Mouse (Mus musculus) hindbrain, embryonic 11.5 days (tissue): ENCODE results near the gene Mogs. TPM values are rescaled to one million over a fixed set of nuclear protein-coding genes. Genes with fewer than 3 reads are reported as not detected.

Experiments used
- ATAC-seq: fragments of 200-750 bp; cut with Nextera tagmentation; 2 replicates; pipeline ENCODE4 v1.8.0; 2017; ENCODE audit warnings: mild to moderate bottlenecking, moderate TSS enrichment, moderate library complexity; ENCODE audit not compliant: low FRiP score
- DNase-seq: peaks from one replicate; pipeline ENCODE4 v3.0.0-alpha.2; 2015; ENCODE audit warnings: low spot score
- H3K27ac ChIP-seq: fragments of 300-500 bp; sonication (generic); 2 replicates; pipeline ENCODE4 v1.5.1; 2014; ENCODE audit warnings: mild to moderate bottlenecking, low read depth, low read length
- H3K27me3 ChIP-seq: fragments of 300-500 bp; sonication (generic); 2 replicates; pipeline ENCODE4 v1.6.1; 2014; ENCODE audit warnings: mild to moderate bottlenecking, low read length, moderate library complexity, mixed read lengths; ENCODE audit not compliant: control insufficient read depth, insufficient read depth
- H3K36me3 ChIP-seq: fragments of 300-500 bp; sonication (generic); 2 replicates; pipeline ENCODE4 v1.6.1; 2014; ENCODE audit warnings: mild to moderate bottlenecking, low read length, moderate library complexity, mixed read lengths; ENCODE audit not compliant: control insufficient read depth, insufficient read depth
- H3K4me1 ChIP-seq: fragments of 300-500 bp; sonication (generic); replicated peaks from 2 replicates; pipeline ENCODE4 v1.6.1; 2014; ENCODE audit warnings: low read length, mixed read lengths; ENCODE audit not compliant: control insufficient read depth, insufficient read depth
- H3K4me2 ChIP-seq: fragments of 300-500 bp; sonication (generic); replicated peaks from 2 replicates; pipeline ENCODE4 v1.6.1; 2014; ENCODE audit warnings: mild to moderate bottlenecking, low read depth, low read length
- H3K4me3 ChIP-seq: fragments of 300-500 bp; sonication (generic); 2 replicates; pipeline ENCODE4 v1.5.1; 2014; ENCODE audit warnings: low read depth, low read length
- H3K9ac ChIP-seq: fragments of 300-500 bp; sonication (generic); 2 replicates; pipeline ENCODE4 v1.6.1; 2014; ENCODE audit warnings: low read depth, low read length
- H3K9me3 ChIP-seq: fragments of 300-500 bp; sonication (generic); 2 replicates; pipeline ENCODE4 v1.6.1; 2016; ENCODE audit warnings: low read length; ENCODE audit not compliant: control insufficient read depth
- WGBS: fragments of 180-500 bp; shearing (Covaris S2); extraction: QIAGEN DNeasy Blood & Tissue Kit; methylation state at CpG from one replicate; pipeline ENCODE4 v1.1.7; 2014; 5-methylcytosine and 5-hydroxymethylcytosine counted together
- microRNA counts: library from miRNA; unstranded; fragments of <30 nt; microRNA quantifications from one replicate; lab custom pipeline; 2015
- polyA plus RNA-seq: library from polyadenylated mRNA; unstranded; fragments of >200 nt; fragmentation: Nextera tagmentation; extraction: Ambion mirVana; gene quantifications from 2 replicates; pipeline ENCODE4 v1.2.1, GENCODE M21; 2014

Gene Mogs
- polyA plus RNA-seq, 1 experiment from 2014 or later: 17.1 TPM

DNA sequence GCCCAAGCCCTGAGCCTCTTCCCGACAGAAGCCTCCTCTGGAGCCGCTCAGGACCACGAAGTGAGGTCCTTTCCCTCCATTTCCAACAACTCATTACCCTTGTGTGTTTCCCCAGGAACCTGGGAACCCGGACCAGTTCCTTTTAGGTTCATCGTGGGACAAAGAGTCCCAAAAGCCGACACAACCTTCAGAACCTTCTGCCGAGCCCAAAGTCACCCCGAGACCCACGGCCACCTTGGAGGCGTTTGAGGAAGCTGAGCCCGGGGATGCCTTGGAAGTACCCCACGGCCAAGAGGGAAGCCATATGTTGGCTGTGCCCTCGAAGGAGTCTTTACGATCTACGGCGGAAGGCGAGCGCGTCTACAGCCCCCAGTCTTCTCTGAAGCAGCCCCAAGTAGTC lies 46.1 kb downstream of the Mogs start:
- ATAC-seq (no peak), DNase-seq (peak; percentile 35)
- Histone ChIP-seq H3K27me3 (peaks cover 31% of the 10 kb centered on the region), H3K4me3 (peak overlapping the region; percentile 25), H3K4me2 (peak overlapping the region; percentile 39), H3K27ac (no peak overlapping the region), H3K4me1 (peaks cover 6% of the 10 kb centered on the region; the same call in 1 of the 2 replicates), H3K36me3 (no peaks in the 10 kb centered on the region), H3K9me3 (no peaks in the 10 kb centered on the region), H3K9ac (peak overlapping the region; percentile 23; the same call in 1 of the 2 replicates)
- WGBS: 9% methylated on average over 19 of the region's 19 CpGs

GRCm38 (mm10) chr6:83161921-83162641 lies 46.8 kb downstream of the Mogs start:
- H3K4me3 ChIP-seq: peak overlapping the region; percentile 25
- no peak for ATAC-seq
- 1% methylated on average over 49 of the region's 49 CpGs for WGBS
- no peaks in the 10 kb centered on the region for H3K36me3 ChIP-seq
- peaks cover 6% of the 10 kb centered on the region; the same call in 1 of the 2 replicates for H3K4me1 ChIP-seq
- peak; percentile 51 for DNase-seq
- H3K4me2 ChIP-seq: peak overlapping the region; percentile 39
- peaks cover 31% of the 10 kb centered on the region for H3K27me3 ChIP-seq
- no peak overlapping the region for H3K27ac ChIP-seq
- peak overlapping the region; percentile 23; the same call in 1 of the 2 replicates for H3K9ac ChIP-seq
- H3K9me3 ChIP-seq: no peaks in the 10 kb centered on the region

DNA sequence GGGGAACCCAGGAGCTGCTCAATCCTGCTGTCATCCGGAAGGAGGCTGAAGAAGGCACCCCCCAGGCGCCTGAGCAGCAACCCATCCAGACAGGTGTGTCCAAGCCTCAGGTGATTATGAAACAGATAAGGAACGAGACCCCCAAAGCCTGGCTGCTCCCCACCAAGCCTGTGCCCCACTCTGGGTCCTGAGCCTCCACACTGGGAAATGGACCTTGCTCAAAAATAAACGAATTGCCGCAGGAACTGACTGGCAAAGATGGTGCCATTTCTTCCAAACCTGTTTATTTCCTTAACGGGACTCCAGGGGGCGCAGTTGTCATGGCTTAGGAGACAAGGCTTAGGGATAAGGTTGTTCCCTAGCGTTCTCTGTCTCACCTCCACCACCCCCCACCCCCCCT lies 47.4 kb downstream of the Mogs start:
- 3% methylated on average over 8 of the region's 8 CpGs for WGBS
- H3K36me3 ChIP-seq: no peaks in the 10 kb centered on the region
- H3K9ac ChIP-seq: no peak overlapping the region
- ATAC-seq (no peak), DNase-seq (peak; percentile 85)
- H3K27ac ChIP-seq: no peak overlapping the region
- H3K4me3 ChIP-seq: peak overlapping the region; percentile 25; the same call in 1 of the 2 replicates
- peaks cover 31% of the 10 kb centered on the region for H3K27me3 ChIP-seq
- no peak overlapping the region for H3K4me2 ChIP-seq
- H3K9me3 ChIP-seq: no peaks in the 10 kb centered on the region
- peaks cover 6% of the 10 kb centered on the region; the same call in 1 of the 2 replicates for H3K4me1 ChIP-seq

DNA sequence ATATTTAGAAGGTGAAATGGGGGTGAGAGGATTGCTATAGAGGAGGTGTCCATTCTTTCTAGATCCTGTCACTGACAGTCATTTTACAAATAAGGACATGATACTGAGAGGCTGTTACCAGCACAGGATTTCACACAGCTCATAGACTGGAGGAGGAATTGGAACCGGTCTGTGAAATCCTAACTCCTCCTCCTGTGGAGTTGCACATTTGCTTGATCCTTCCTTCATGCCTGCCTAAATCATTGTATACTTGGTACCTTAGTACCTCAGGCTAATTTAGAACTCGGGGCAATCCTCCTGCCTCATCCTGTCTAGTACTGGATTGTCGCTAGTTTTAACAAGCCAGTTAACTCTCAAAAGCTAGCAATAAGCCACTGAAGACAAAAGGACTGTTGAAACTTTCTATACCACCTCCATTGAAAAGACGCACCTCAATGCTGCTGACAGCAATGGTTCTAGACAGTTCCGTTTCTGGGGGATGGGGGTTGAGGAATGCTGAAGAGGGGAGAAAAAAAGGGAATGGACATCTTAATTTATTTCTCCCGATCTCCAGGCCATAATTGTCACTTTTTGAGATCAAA lies 49.8 kb downstream of the Mogs start:
- Histone ChIP-seq H3K27ac (no peak overlapping the region), H3K4me3 (peak overlapping the region; percentile 80), H3K9me3 (no peaks in the 10 kb centered on the region), H3K4me2 (peak overlapping the region; percentile 56), H3K4me1 (peaks cover 6% of the 10 kb centered on the region; the same call in 1 of the 2 replicates), H3K27me3 (peaks cover 28% of the 10 kb centered on the region), H3K36me3 (0 out of 2 replicates have a peak, but pooled peaks cover 2% of the 10 kb centered on the region), H3K9ac (peak overlapping the region; percentile 84)
- WGBS: 7% methylated on average over 6 of the region's 6 CpGs
- peak; percentile 36 for ATAC-seq
- DNase-seq: no peak

GRCm38 (mm10) chr6:83165607-83166242 lies 50.4 kb downstream of the Mogs start, which contains the start of gene Dctn1:
Gene Dctn1 (plus strand): TSS chr6:83165920.
- Histone ChIP-seq H3K9me3 (no peaks in the 10 kb centered on the region), H3K9ac (peak within 1 kb of the TSS; percentile 84), H3K36me3 (0 out of 2 replicates have a peak, but pooled peaks cover 2% of the 10 kb centered on the region), H3K4me2 (peak within 1 kb of the TSS; percentile 56), H3K27me3 (peaks cover 22% of the 10 kb centered on the region), H3K4me1 (peaks cover 6% of the 10 kb centered on the region; the same call in 1 of the 2 replicates), H3K4me3 (peak within 1 kb of the TSS; percentile 80), H3K27ac (peak within 1 kb of the TSS; percentile 86)
- DNase-seq (peak; percentile 97), ATAC-seq (peak; percentile 85)
- WGBS: under 1% methylated on average over 57 of the region's 58 CpGs

DNA sequence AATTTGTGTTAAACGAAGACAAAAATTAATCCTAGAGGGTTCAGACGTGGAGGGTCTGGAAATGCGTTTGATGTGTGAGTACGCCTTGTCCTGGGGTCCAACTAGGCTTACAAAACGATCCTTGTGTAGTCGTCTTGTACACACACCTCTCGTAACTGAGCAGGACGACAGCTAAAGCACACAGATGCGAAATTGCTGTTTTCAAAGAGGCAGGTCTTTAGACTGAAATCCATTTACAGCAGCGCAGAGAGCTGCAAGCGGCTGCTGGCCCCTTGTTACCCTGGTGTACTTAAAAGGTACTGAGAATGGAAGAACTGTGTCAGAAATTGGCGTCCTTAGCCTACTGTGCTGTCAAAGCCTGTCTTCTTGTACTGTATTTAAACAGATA lies 50.9 kb downstream of the Mogs start:
- DNase-seq: no peak
- peak overlapping the region; percentile 80 for H3K4me3 ChIP-seq
- H3K36me3 ChIP-seq: 0 out of 2 replicates have a peak, but pooled peaks cover 2% of the 10 kb centered on the region
- peak overlapping the region; percentile 56 for H3K4me2 ChIP-seq
- H3K9me3 ChIP-seq: no peaks in the 10 kb centered on the region
- no peak for ATAC-seq
- WGBS: 1% methylated on average over 12 of the region's 12 CpGs
- peak overlapping the region; percentile 86; the same call in 1 of the 2 replicates for H3K27ac ChIP-seq
- peaks cover 6% of the 10 kb centered on the region; the same call in 1 of the 2 replicates for H3K4me1 ChIP-seq
- H3K27me3 ChIP-seq: peaks cover 17% of the 10 kb centered on the region
- peak overlapping the region; percentile 84 for H3K9ac ChIP-seq

MicroRNAs within 50 kb of the gene (microRNA counts, 519-probe panel; counts per million panel counts)
- microRNA mmu-miR-3470a+mmu-miR-3470b (lab: Ali Mortazavi, UCI): not detected

Other genes starting within 250 kb of the Mogs start
- gene Sema4f, start 175.7 kb upstream of the Mogs start, polyA plus RNA-seq: 1.7 and 2.0 TPM in 2 replicates
- gene M1ap, start 168.6 kb upstream of the Mogs start, polyA plus RNA-seq: 0.22 TPM in 1 of 2 replicates, not detected in the other
- gene Dok1, start 82.0 kb upstream of the Mogs start, polyA plus RNA-seq: 4.5 and 6.6 TPM in 2 replicates
- gene Loxl3, start 81.3 kb upstream of the Mogs start, polyA plus RNA-seq: 7.1 and 7.7 TPM in 2 replicates
- gene Aup1, start 61.0 kb upstream of the Mogs start, polyA plus RNA-seq: 112 TPM in 2 replicates
- gene Htra2, start 60.2 kb upstream of the Mogs start, polyA plus RNA-seq: 31.7 and 33.9 TPM in 2 replicates
- gene Dqx1, start 57.7 kb upstream of the Mogs start, polyA plus RNA-seq: 0.81 and 0.93 TPM in 2 replicates
- gene Tlx2, start 45.2 kb upstream of the Mogs start, polyA plus RNA-seq: 5.2 and 9.4 TPM in 2 replicates
- 38.1 and 39.8 TPM in 2 replicates for gene Pcgf1, start 37.6 kb upstream of the Mogs start, polyA plus RNA-seq
- 0.38 TPM in 1 of 2 replicates, not detected in the other for gene Lbx2, start 29.1 kb upstream of the Mogs start, polyA plus RNA-seq
- 0.91 and 1.0 TPM in 2 replicates for gene Ccdc142, start 13.9 kb upstream of the Mogs start, polyA plus RNA-seq
- 1.9 TPM in 2 replicates for gene Gm42688, start 13.9 kb upstream of the Mogs start, polyA plus RNA-seq
- 127 TPM in 2 replicates for gene Mrpl53, start 6.5 kb upstream of the Mogs start, polyA plus RNA-seq
- 160 and 179 TPM in 2 replicates for gene Wbp1, start 6.1 kb downstream of the Mogs start, polyA plus RNA-seq
- 18.5 and 21.3 TPM in 2 replicates for gene Ino80b, start 9.9 kb downstream of the Mogs start, polyA plus RNA-seq
- 17.7 and 18.3 TPM in 2 replicates for gene Rtkn, start 20.0 kb downstream of the Mogs start, polyA plus RNA-seq
- 12.3 and 13.8 TPM in 2 replicates for gene Wdr54, start 40.9 kb downstream of the Mogs start, polyA plus RNA-seq
- gene 1700003E16Rik, start 40.9 kb downstream of the Mogs start, polyA plus RNA-seq: 3.7 TPM in 2 replicates
- 75.1 and 81.6 TPM in 2 replicates for gene Dctn1, start 50.4 kb downstream of the Mogs start, polyA plus RNA-seq
- gene Slc4a5, start 104.3 kb downstream of the Mogs start, polyA plus RNA-seq: 2.5 and 3.1 TPM in 2 replicates
- 41.8 and 46.9 TPM in 2 replicates for gene Mthfd2, start 210.4 kb downstream of the Mogs start, polyA plus RNA-seq
- gene Mob1a, start 210.5 kb downstream of the Mogs start, polyA plus RNA-seq: 60.9 and 65.6 TPM in 2 replicates
- 110 and 117 TPM in 2 replicates for gene Bola3, start 233.7 kb downstream of the Mogs start, polyA plus RNA-seq